Mouse (Mus musculus): ENCODE measurements around the gene Meis2.

DNA sequence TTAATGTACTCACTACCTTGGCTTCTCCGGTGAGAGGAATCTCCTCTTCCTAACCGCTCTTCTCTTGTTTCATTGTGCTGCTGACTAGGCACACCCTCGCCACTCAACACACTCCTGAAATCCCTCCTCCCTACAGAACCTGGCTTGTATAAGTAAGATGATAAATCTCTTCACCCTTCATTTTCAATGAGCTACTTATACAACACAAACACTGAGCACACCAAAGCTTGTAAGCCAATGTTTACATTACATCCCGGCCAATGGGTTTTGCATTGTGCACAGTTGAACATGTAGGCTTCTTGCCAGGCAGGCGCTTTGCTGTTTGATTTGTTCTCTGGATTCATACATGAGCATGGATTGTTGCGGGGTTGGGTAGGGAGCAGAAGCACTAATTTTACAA, 247.7 kb downstream of the Meis2 start:
- TF ChIP-seq CTCF (IDR thresholded peaks at IDR 0.05; ENCODE audit: low read depth): no peak
- no peak for TF ChIP-seq EP300 (IDR thresholded peaks at IDR 0.05; ENCODE audit: low read depth)

Measured in liver, embryonic 14.5 days (tissue).